10 mouse cellular contexts compared by ENCODE assay signal in genomic region chr5:144881670-144882399, GRCm38 (mm10).
DNase-seq lines count a peak whose midpoint lies in the region; ATAC-seq and TF ChIP-seq lines count a peak whose summit lies in the region.
"Had no signal": no experiment of that assay in that cellular context is flagged by ENCODE, and none has a peak within 500 bp of the region (broad histone marks: within the 10 kb centered on the region; RNA-seq: fewer than 3 reads in every experiment).

No protein-coding gene starts in this region.

- no peaks in the 10 kb centered on the region for H3K27me3 ChIP-seq in hindbrain, postnatal 0 days (ENCODE audit: insufficient read depth, low read length)
- H3K27me3 ChIP-seq in hindbrain, embryonic 12.5 days: no peaks in the 10 kb centered on the region

- peak overlapping the region; percentile 62; the same call in 1 of the 2 replicates for H3K27ac ChIP-seq in hindbrain, postnatal 0 days
- H3K27ac ChIP-seq in hindbrain, embryonic 12.5 days: no peak overlapping the region
- H3K27ac ChIP-seq: macrophage had no signal

- H3K9me3 ChIP-seq in hindbrain, postnatal 0 days (ENCODE audit: low read length): no peaks in the 10 kb centered on the region
- no peaks in the 10 kb centered on the region for H3K9me3 ChIP-seq in hindbrain, embryonic 12.5 days (replicated peaks)

- no peaks in the 10 kb centered on the region for H3K4me1 ChIP-seq in hindbrain, postnatal 0 days (ENCODE audit: insufficient read depth, low read length)
- H3K4me1 ChIP-seq in hindbrain, embryonic 12.5 days: no peaks in the 10 kb centered on the region

- H3K9ac ChIP-seq in hindbrain, postnatal 0 days (replicated peaks; ENCODE audit: low read length): no peak overlapping the region
- H3K9ac ChIP-seq in hindbrain, embryonic 12.5 days: no peak overlapping the region

- WGBS in hindbrain, postnatal 0 days: 70% methylated on average over 14 of the region's 14 CpGs
- WGBS in hindbrain, embryonic 12.5 days: 90% methylated on average over 14 of the region's 14 CpGs

- DNase-seq in hindbrain, postnatal 0 days (ENCODE audit: low spot score): peak; percentile 76
- peak; percentile 62 for DNase-seq in cerebellum, adult 11 months
- DNase-seq in cerebellum, postnatal 10 days: peak; percentile 84 to 90
- peak; percentile 57 to 67 for DNase-seq in left cerebral cortex, postnatal 10 days (ENCODE audit: extremely low spot score in 1 of 2, low spot score in 2 of 2)
- DNase-seq in thymus, postnatal 0 days (ENCODE audit: low spot score): no peak
- DNase-seq in embryo, embryonic 9.5 days (ENCODE audit: extremely low spot score): no peak
- DNase-seq: kidney, postnatal 14 days; thymus, adult 2 months had no signal

- intact Hi-C loops in left cerebral cortex, postnatal 10 days (cut with DNase I): no loop called here

- no peak overlapping the region for H3K4me2 ChIP-seq in hindbrain, postnatal 0 days (ENCODE audit: low read depth, low read length)
- H3K4me2 ChIP-seq in hindbrain, embryonic 12.5 days (replicated peaks): no peak overlapping the region

- peak; percentile 89 for ATAC-seq in hindbrain, postnatal 0 days
- ATAC-seq in hindbrain, embryonic 12.5 days (ENCODE audit: low FRiP score): no peak

- no peak overlapping the region for H3K4me3 ChIP-seq in hindbrain, postnatal 0 days (ENCODE audit: low read length)
- H3K4me3 ChIP-seq in hindbrain, embryonic 12.5 days: no peak overlapping the region

- peaks cover 70% of the 10 kb centered on the region for H3K36me3 ChIP-seq in hindbrain, postnatal 0 days (ENCODE audit: insufficient read depth, low read length)
- H3K36me3 ChIP-seq in hindbrain, embryonic 12.5 days: peaks cover 92% of the 10 kb centered on the region

- TF ChIP-seq CTCF in hindbrain, postnatal 0 days (IDR thresholded peaks at IDR 0.05; ENCODE audit: low read depth): no peak

Comparison
In these comparisons a context has a peak if more than half of its experiments do, and no peak if none do; other contexts are left out.
1. DNase-seq: peak in hindbrain, postnatal 0 days (single experiment), cerebellum, adult 11 months (single experiment), cerebellum, postnatal 10 days (2 of 2) and left cerebral cortex, postnatal 10 days (2 of 2); none in thymus, postnatal 0 days (single experiment) and embryo, embryonic 9.5 days (single experiment).